Comparison of ENCODE assay signal across 12 mouse cellular contexts in the genomic region with DNA sequence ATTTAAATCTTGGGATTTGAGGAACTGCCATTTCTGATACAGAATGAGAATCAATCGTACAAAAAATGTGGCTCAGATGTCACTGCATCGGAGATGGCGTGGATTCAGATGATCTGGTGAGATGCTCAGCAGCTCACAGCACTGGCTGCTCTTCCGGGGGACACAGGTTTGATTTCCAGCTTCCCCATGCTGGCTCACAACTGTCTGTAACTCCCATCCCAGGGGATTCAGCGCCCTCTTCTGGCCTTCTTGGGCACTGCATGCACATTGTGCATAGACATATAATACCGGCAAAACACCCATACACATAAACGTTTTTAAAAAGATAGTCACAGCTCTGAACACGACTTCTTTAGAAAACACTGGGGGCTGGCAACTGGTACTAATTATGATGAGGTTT. TPM values are rescaled to one million over a fixed set of nuclear protein-coding genes. Genes with fewer than 3 reads are reported as not detected.
DNase-seq lines count a peak whose midpoint lies in the region; ATAC-seq and TF ChIP-seq lines count a peak whose summit lies in the region.
"Had no signal": no experiment of that assay in that cellular context is flagged by ENCODE, and none has a peak within 500 bp of the region (broad histone marks: within the 10 kb centered on the region; RNA-seq: fewer than 3 reads in every experiment).

No protein-coding gene starts in this region.

- in situ Hi-C loops in ES-E14 (cut with MboI; ENCODE audit: low sequenced_read_pairs in 2 of 2, unreplicated experiment in 2 of 2), result loop anchor here in 1 of 2 experiments (10.0 kb wide), 1 partner anchor 123 kb away; a partner anchor contains a TSS

- H3K27me3 ChIP-seq in heart, postnatal 0 days (ENCODE audit: control insufficient read depth, insufficient read depth, low read length), result no peaks in the 10 kb centered on the region
- H3K27me3 ChIP-seq in midbrain, embryonic 11.5 days (ENCODE audit: control insufficient read depth, insufficient read depth, low read length), result no peaks in the 10 kb centered on the region
- no peaks in the 10 kb centered on the region for H3K27me3 ChIP-seq in midbrain, embryonic 15.5 days (replicated peaks)
- no peaks in the 10 kb centered on the region for H3K27me3 ChIP-seq in liver, embryonic 14.5 days (ENCODE audit: control insufficient read depth, insufficient read depth, low read length)
- H3K27me3 ChIP-seq: limb, embryonic 15.5 days had no signal

- H3K4me3 ChIP-seq in heart, postnatal 0 days (ENCODE audit: low read depth, low read length), result no peak overlapping the region
- H3K4me3 ChIP-seq in midbrain, embryonic 11.5 days (ENCODE audit: low read depth, low read length), result no peak overlapping the region
- H3K4me3 ChIP-seq in midbrain, embryonic 15.5 days, result no peak overlapping the region
- H3K4me3 ChIP-seq in ES-E14 (ENCODE audit: insufficient read depth in 1 of 2, low read depth in 1 of 2, low read length in 2 of 2, poor library complexity in 1 of 2, severe bottlenecking in 1 of 2), result no peak overlapping the region
- no peak overlapping the region for H3K4me3 ChIP-seq in liver, embryonic 14.5 days (ENCODE audit: insufficient read depth in 1 of 2, low read depth in 2 of 2, low read length in 2 of 2)
- H3K4me3 ChIP-seq: erythroblast, embryonic 14.5 days; heart, embryonic 10.5 days; limb, embryonic 15.5 days had no signal

- H3K9ac ChIP-seq in heart, postnatal 0 days (replicated peaks; ENCODE audit: low read depth, low read length), result no peak overlapping the region
- H3K9ac ChIP-seq in midbrain, embryonic 11.5 days (ENCODE audit: low read length), result no peak overlapping the region
- no peak overlapping the region for H3K9ac ChIP-seq in midbrain, embryonic 15.5 days
- H3K9ac ChIP-seq in ES-E14 (ENCODE audit: insufficient read depth, low read depth, low read length, poor library complexity, severe bottlenecking), result no peak overlapping the region
- no peak overlapping the region for H3K9ac ChIP-seq in liver, embryonic 14.5 days (replicated peaks)
- H3K9ac ChIP-seq: limb, embryonic 15.5 days had no signal

- no peak for ATAC-seq in heart, postnatal 0 days (ENCODE audit: insufficient read depth, low read depth)
- ATAC-seq in midbrain, embryonic 11.5 days (ENCODE audit: low FRiP score), result no peak
- ATAC-seq in midbrain, embryonic 15.5 days (replicated peaks), result no peak
- no peak for ATAC-seq in liver, embryonic 14.5 days (ENCODE audit: insufficient read depth)

- TF ChIP-seq EP300 in heart, postnatal 0 days (IDR thresholded peaks at IDR 0.05; ENCODE audit: low read depth), result no peak
- no peak for TF ChIP-seq EP300 in liver, embryonic 14.5 days (IDR thresholded peaks at IDR 0.05; ENCODE audit: low read depth)

- no peaks in the 10 kb centered on the region for H3K9me3 ChIP-seq in heart, postnatal 0 days (replicated peaks; ENCODE audit: control insufficient read depth, low read length)
- H3K9me3 ChIP-seq in midbrain, embryonic 11.5 days (ENCODE audit: control insufficient read depth, low read length), result no peaks in the 10 kb centered on the region
- H3K9me3 ChIP-seq in midbrain, embryonic 15.5 days, result no peaks in the 10 kb centered on the region
- no peaks in the 10 kb centered on the region; the same call in 1 of the 2 replicates for H3K9me3 ChIP-seq in ES-E14 (ENCODE audit: control insufficient read depth, insufficient read depth, low read depth, low read length)
- H3K9me3 ChIP-seq in liver, embryonic 14.5 days (ENCODE audit: control insufficient read depth, low read length), result no peaks in the 10 kb centered on the region
- H3K9me3 ChIP-seq: heart, embryonic 10.5 days; limb, embryonic 15.5 days had no signal

- H3K36me3 ChIP-seq in heart, postnatal 0 days (replicated peaks; ENCODE audit: control insufficient read depth, insufficient read depth, low read length), result no peaks in the 10 kb centered on the region
- no peaks in the 10 kb centered on the region for H3K36me3 ChIP-seq in midbrain, embryonic 11.5 days (ENCODE audit: control insufficient read depth, insufficient read depth, low read length)
- no peaks in the 10 kb centered on the region for H3K36me3 ChIP-seq in midbrain, embryonic 15.5 days (replicated peaks)
- no peaks in the 10 kb centered on the region for H3K36me3 ChIP-seq in ES-E14 (ENCODE audit: control insufficient read depth, insufficient read depth, low read length, poor library complexity, severe bottlenecking)
- H3K36me3 ChIP-seq in liver, embryonic 14.5 days (replicated peaks; ENCODE audit: control insufficient read depth, insufficient read depth, low read depth), result no peaks in the 10 kb centered on the region
- H3K36me3 ChIP-seq: heart, embryonic 10.5 days; limb, embryonic 15.5 days had no signal

- no peak overlapping the region for H3K4me2 ChIP-seq in heart, postnatal 0 days (ENCODE audit: low read depth, low read length)
- H3K4me2 ChIP-seq in midbrain, embryonic 11.5 days, result no peak overlapping the region
- H3K4me2 ChIP-seq in midbrain, embryonic 15.5 days, result no peak overlapping the region
- H3K4me2 ChIP-seq in liver, embryonic 14.5 days (ENCODE audit: low read depth), result no peak overlapping the region
- H3K4me2 ChIP-seq: limb, embryonic 15.5 days had no signal

- H3K27ac ChIP-seq in heart, postnatal 0 days (ENCODE audit: low read depth), result no peak overlapping the region
- H3K27ac ChIP-seq in midbrain, embryonic 11.5 days (ENCODE audit: low read depth, low read length), result no peak overlapping the region
- H3K27ac ChIP-seq in midbrain, embryonic 15.5 days, result no peak overlapping the region
- no peak overlapping the region for H3K27ac ChIP-seq in ES-E14 (ENCODE audit: insufficient read depth, low read depth, low read length, poor library complexity, severe bottlenecking)
- no peak overlapping the region for H3K27ac ChIP-seq in liver, embryonic 14.5 days
- H3K27ac ChIP-seq: heart, embryonic 10.5 days; limb, embryonic 15.5 days had no signal

- 69% methylated on average over 8 of the region's 8 CpGs for WGBS in heart, postnatal 0 days
- WGBS in midbrain, embryonic 11.5 days, result 68% methylated on average over 8 of the region's 8 CpGs
- 72% methylated on average over 8 of the region's 8 CpGs for WGBS in midbrain, embryonic 15.5 days
- WGBS in liver, embryonic 14.5 days (ENCODE audit: insufficient replicate concordance), result 60% methylated on average over 8 of the region's 8 CpGs

- no peaks in the 10 kb centered on the region for H3K4me1 ChIP-seq in heart, postnatal 0 days (ENCODE audit: control insufficient read depth, insufficient read depth)
- H3K4me1 ChIP-seq in midbrain, embryonic 11.5 days (ENCODE audit: control insufficient read depth, insufficient read depth, low read length), result no peaks in the 10 kb centered on the region
- H3K4me1 ChIP-seq in midbrain, embryonic 15.5 days, result no peaks in the 10 kb centered on the region
- H3K4me1 ChIP-seq in ES-E14 (ENCODE audit: control insufficient read depth in 2 of 2, insufficient read depth in 2 of 2, low read length in 2 of 2, poor library complexity in 1 of 2), result no peaks in the 10 kb centered on the region; a peak in 1 of 4 replicates
- no peaks in the 10 kb centered on the region for H3K4me1 ChIP-seq in liver, embryonic 14.5 days (replicated peaks; ENCODE audit: control insufficient read depth in 2 of 2, insufficient read depth in 2 of 2, low read length in 1 of 2)
- H3K4me1 ChIP-seq: heart, embryonic 10.5 days; limb, embryonic 15.5 days had no signal

- TF ChIP-seq CTCF in heart, postnatal 0 days (IDR thresholded peaks at IDR 0.05; ENCODE audit: low read depth), result peak; percentile 15; the same call in 1 of the 2 replicates
- TF ChIP-seq CTCF in liver, embryonic 14.5 days (IDR thresholded peaks at IDR 0.05; ENCODE audit: low read depth), result peak; percentile 65

- intact Hi-C loops in heart, postnatal 36 days (cut with DNase I), result no loop called here

- no peak for DNase-seq in heart, postnatal 0 days (ENCODE audit: low spot score)
- no peak for DNase-seq in heart, postnatal 36 days
- peak; percentile 84 for DNase-seq in midbrain, embryonic 11.5 days (ENCODE audit: low spot score, missing footprints)
- DNase-seq in ES-E14 (ENCODE audit: low read depth, low spot score), result peak; percentile 31
- no peak for DNase-seq in liver, embryonic 14.5 days (ENCODE audit: low read depth in 3 of 3, low spot score in 3 of 3)
- DNase-seq in Muller cell, postnatal 12 days (ENCODE audit: inconsistent ontology term), result no peak
- DNase-seq in T-cell, adult 2 months (ENCODE audit: low spot score), result no peak
- DNase-seq: kidney, adult 11 months had no signal

RNA-seq across cellular contexts. Expression of a gene that starts 21.6 kb away (rescaled TPM):
- total RNA-seq in heart, postnatal 0 days (2014; rRNA removed; ENCODE audit: low replicate concordance), result not detected in 2 replicates
- 0.45 and 0.47 TPM in 2 replicates for polyA plus RNA-seq in heart, postnatal 0 days (2015; fragmentation: Nextera tagmentation; extraction: Ambion mirVana)
- total RNA-seq in heart, postnatal 36 days (2021), result 1 to 10 TPM; 2.7 to 3.3 TPM
- polyA plus RNA-seq in midbrain, embryonic 11.5 days (2014; fragmentation: Nextera tagmentation; extraction: Ambion mirVana), result 0.66 and 0.89 TPM in 2 replicates
- polyA plus RNA-seq in midbrain, embryonic 15.5 days (2015; fragmentation: Nextera tagmentation; extraction: Ambion mirVana), result 0.89 and 2.1 TPM in 2 replicates
- total RNA-seq in ES-E14 (2012; rRNA removed), result 2.1 and 2.2 TPM in 2 replicates
- polyA plus RNA-seq in liver, embryonic 14.5 days (2012; rRNA removed), result 0.25 and 0.34 TPM in 2 replicates
- 0.16 and 0.76 TPM in 2 replicates for polyA plus RNA-seq in liver, embryonic 14.5 days (2014; fragmentation: Nextera tagmentation; extraction: Ambion mirVana)
- polyA plus RNA-seq: erythroblast, embryonic 14.5 days had no signal

RNA-seq across cellular contexts. Expression of a gene that starts 34.9 kb away (rescaled TPM):
- 3.1 TPM in 1 of 2 replicates, not detected in the other for total RNA-seq in heart, postnatal 0 days (2014; rRNA removed; ENCODE audit: low replicate concordance)
- polyA plus RNA-seq in heart, postnatal 0 days (2015; fragmentation: Nextera tagmentation; extraction: Ambion mirVana), result 0.25 and 0.58 TPM in 2 replicates
- under 1 TPM; 0.28 to 0.30 TPM for total RNA-seq in heart, postnatal 36 days (2021)
- 0.19 and 0.30 TPM in 2 replicates for polyA plus RNA-seq in midbrain, embryonic 11.5 days (2014; fragmentation: Nextera tagmentation; extraction: Ambion mirVana)
- 6.4 and 8.6 TPM in 2 replicates for polyA plus RNA-seq in midbrain, embryonic 15.5 days (2015; fragmentation: Nextera tagmentation; extraction: Ambion mirVana)
- 0.98 and 3.0 TPM in 2 replicates for total RNA-seq in ES-E14 (2012; rRNA removed)
- polyA plus RNA-seq in liver, embryonic 14.5 days (2012; rRNA removed), result 0.52 and 0.79 TPM in 2 replicates
- 0.47 TPM in 2 replicates for polyA plus RNA-seq in liver, embryonic 14.5 days (2014; fragmentation: Nextera tagmentation; extraction: Ambion mirVana)
- polyA plus RNA-seq: erythroblast, embryonic 14.5 days had no signal

RNA-seq across cellular contexts. Expression of a gene that starts 43.2 kb away (rescaled TPM):
- total RNA-seq in heart, postnatal 0 days (2014; rRNA removed; ENCODE audit: low replicate concordance), result 3.1 and 5.5 TPM in 2 replicates
- polyA plus RNA-seq in heart, postnatal 0 days (2015; fragmentation: Nextera tagmentation; extraction: Ambion mirVana), result 4.4 and 4.5 TPM in 2 replicates
- total RNA-seq in heart, postnatal 36 days (2021), result 1 to 10 TPM; 3.3 to 3.9 TPM
- 14.9 and 15.8 TPM in 2 replicates for polyA plus RNA-seq in midbrain, embryonic 11.5 days (2014; fragmentation: Nextera tagmentation; extraction: Ambion mirVana)
- 14.2 and 15.0 TPM in 2 replicates for polyA plus RNA-seq in midbrain, embryonic 15.5 days (2015; fragmentation: Nextera tagmentation; extraction: Ambion mirVana)
- 10.7 and 12.4 TPM in 2 replicates for total RNA-seq in ES-E14 (2012; rRNA removed)
- polyA plus RNA-seq in liver, embryonic 14.5 days (2012; rRNA removed), result 2.9 and 3.2 TPM in 2 replicates
- polyA plus RNA-seq in liver, embryonic 14.5 days (2014; fragmentation: Nextera tagmentation; extraction: Ambion mirVana), result 3.8 and 4.4 TPM in 2 replicates

RNA-seq across cellular contexts. Expression of a gene that starts 47.5 kb away (rescaled TPM):
- not detected in 2 replicates for total RNA-seq in heart, postnatal 0 days (2014; rRNA removed; ENCODE audit: low replicate concordance)
- polyA plus RNA-seq in heart, postnatal 0 days (2015; fragmentation: Nextera tagmentation; extraction: Ambion mirVana), result not detected in 2 replicates
- total RNA-seq in heart, postnatal 36 days (2021), result 1 to 10 TPM; 4.2 to 5.8 TPM
- polyA plus RNA-seq in midbrain, embryonic 11.5 days (2014; fragmentation: Nextera tagmentation; extraction: Ambion mirVana), result 0.11 and 0.22 TPM in 2 replicates
- 1.2 and 1.5 TPM in 2 replicates for polyA plus RNA-seq in midbrain, embryonic 15.5 days (2015; fragmentation: Nextera tagmentation; extraction: Ambion mirVana)
- 0.42 and 1.8 TPM in 2 replicates for total RNA-seq in ES-E14 (2012; rRNA removed)
- 1.1 and 1.2 TPM in 2 replicates for polyA plus RNA-seq in liver, embryonic 14.5 days (2012; rRNA removed)
- polyA plus RNA-seq in liver, embryonic 14.5 days (2014; fragmentation: Nextera tagmentation; extraction: Ambion mirVana), result 1.9 and 2.2 TPM in 2 replicates
- polyA plus RNA-seq: erythroblast, embryonic 14.5 days had no signal

RNA-seq across cellular contexts. Expression of a gene that starts 52.0 kb away (rescaled TPM):
- total RNA-seq in heart, postnatal 0 days (2014; rRNA removed; ENCODE audit: low replicate concordance), result 12.8 and 44.1 TPM in 2 replicates
- polyA plus RNA-seq in heart, postnatal 0 days (2015; fragmentation: Nextera tagmentation; extraction: Ambion mirVana), result 16.8 and 18.9 TPM in 2 replicates
- 10 to 100 TPM; 19.7 to 20.0 TPM for total RNA-seq in heart, postnatal 36 days (2021)
- polyA plus RNA-seq in midbrain, embryonic 11.5 days (2014; fragmentation: Nextera tagmentation; extraction: Ambion mirVana), result 4.9 and 5.4 TPM in 2 replicates
- 5.3 and 5.6 TPM in 2 replicates for polyA plus RNA-seq in midbrain, embryonic 15.5 days (2015; fragmentation: Nextera tagmentation; extraction: Ambion mirVana)
- total RNA-seq in ES-E14 (2012; rRNA removed), result 5.2 and 7.1 TPM in 2 replicates
- 1.0 TPM in 2 replicates for polyA plus RNA-seq in liver, embryonic 14.5 days (2012; rRNA removed)
- polyA plus RNA-seq in liver, embryonic 14.5 days (2014; fragmentation: Nextera tagmentation; extraction: Ambion mirVana), result 1.0 and 2.5 TPM in 2 replicates

Comparison
In these comparisons a context has a peak if more than half of its experiments do, and no peak if none do; other contexts are left out.
1. DNase-seq: peak in midbrain, embryonic 11.5 days (single experiment) and ES-E14 (single experiment); none in heart, postnatal 0 days (single experiment), heart, postnatal 36 days (0 of 2), liver, embryonic 14.5 days (0 of 3), Muller cell, postnatal 12 days (single experiment) and T-cell, adult 2 months (single experiment).